Mouse (Mus musculus): ENCODE data around the gene Uso1.

DNA sequence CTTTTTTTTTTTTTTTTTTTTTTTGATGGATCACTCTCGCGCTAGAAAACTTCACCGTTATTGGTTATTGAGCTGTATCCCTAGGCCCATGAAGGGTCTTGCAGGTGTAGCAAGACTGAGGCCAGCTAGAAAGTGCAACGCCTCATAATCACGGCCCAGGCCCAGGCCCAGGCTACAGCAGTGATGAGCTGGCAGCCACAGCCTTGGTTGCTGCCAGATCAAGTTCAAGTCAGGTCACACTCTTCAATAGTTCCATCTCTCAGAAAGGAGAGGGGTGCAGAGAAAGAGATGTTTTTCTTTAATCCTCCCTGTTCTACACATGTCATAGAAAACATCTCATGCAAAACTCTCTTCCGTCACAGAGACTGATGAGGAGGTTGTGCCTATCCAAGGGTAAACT, 41.0 kb upstream of the Uso1 start:
- no peak for TF ChIP-seq TAL1 (IDR thresholded peaks at IDR 0.05; ENCODE audit: low read length)
- no peak for TF ChIP-seq GATA1 (IDR thresholded peaks at IDR 0.05; ENCODE audit: low read length)

Data from erythroblast, embryonic 14.5 days (primary cell).